In genomic region chr1:97802207-97802902, GRCm38 (mm10) we compare ENCODE assay signal across 9 mouse cellular contexts. TPM values are rescaled to one million over a fixed set of nuclear protein-coding genes. Genes with fewer than 3 reads are reported as not detected.
A peak's percentile ranks its signal among the peaks of the same experiment; 100 is the strongest.
DNase-seq lines count a peak whose midpoint lies in the region; ATAC-seq and TF ChIP-seq lines count a peak whose summit lies in the region.
"Had no signal": no experiment of that assay in that cellular context is flagged by ENCODE, and none has a peak within 500 bp of the region (broad histone marks: within the 10 kb centered on the region; RNA-seq: fewer than 3 reads in every experiment).

No protein-coding gene starts in this region.

- no peak for TF ChIP-seq POLR2A in brain, embryonic 14.5 days (IDR thresholded peaks at IDR 0.05; ENCODE audit: borderline replicate concordance, extremely low read depth, insufficient read depth, insufficient read length, poor library complexity, severe bottlenecking)

- ATAC-seq in kidney, postnatal 0 days (replicated peaks; ENCODE audit: low FRiP score, low read depth), result no peak
- no peak for ATAC-seq in kidney, embryonic 14.5 days (ENCODE audit: low FRiP score, low TSS enrichment)
- ATAC-seq in megakaryocyte progenitor cell, adult 5-6 weeks (replicated peaks; ENCODE audit: poor library complexity), result peak; percentile 90

- H3K9ac ChIP-seq in kidney, postnatal 0 days (ENCODE audit: low read depth, low read length), result no peak overlapping the region
- H3K9ac ChIP-seq in kidney, embryonic 14.5 days (ENCODE audit: low read depth, low read length), result no peak overlapping the region

- H3K4me1 ChIP-seq in kidney, postnatal 0 days (replicated peaks; ENCODE audit: insufficient read depth, low read length), result no peaks in the 10 kb centered on the region
- no peaks in the 10 kb centered on the region for H3K4me1 ChIP-seq in kidney, embryonic 14.5 days (ENCODE audit: control insufficient read depth, insufficient read depth, low read length)

- no peak overlapping the region for H3K4me2 ChIP-seq in kidney, postnatal 0 days (ENCODE audit: low read length)
- H3K4me2 ChIP-seq in kidney, embryonic 14.5 days (replicated peaks; ENCODE audit: low read depth, low read length), result no peak overlapping the region

- no peak overlapping the region for H3K27ac ChIP-seq in kidney, postnatal 0 days
- no peak overlapping the region for H3K27ac ChIP-seq in kidney, embryonic 14.5 days (ENCODE audit: low read depth, low read length)

- no peaks in the 10 kb centered on the region for H3K9me3 ChIP-seq in kidney, postnatal 0 days (replicated peaks; ENCODE audit: low read length)
- no peaks in the 10 kb centered on the region for H3K9me3 ChIP-seq in kidney, embryonic 14.5 days (ENCODE audit: control insufficient read depth, low read length)

- no peaks in the 10 kb centered on the region for H3K36me3 ChIP-seq in kidney, postnatal 0 days (ENCODE audit: insufficient read depth, low read length)
- no peaks in the 10 kb centered on the region for H3K36me3 ChIP-seq in kidney, embryonic 14.5 days (ENCODE audit: control insufficient read depth, insufficient read depth, low read length)

- TF ChIP-seq CTCF in kidney, postnatal 0 days (IDR thresholded peaks at IDR 0.05; ENCODE audit: low read depth), result peak; percentile 81
- no peak for TF ChIP-seq CTCF in brain, embryonic 14.5 days (IDR thresholded peaks at IDR 0.05; ENCODE audit: borderline replicate concordance, extremely low read depth, insufficient read depth, insufficient read length)

- no peaks in the 10 kb centered on the region for H3K27me3 ChIP-seq in kidney, postnatal 0 days (ENCODE audit: insufficient read depth, low read length)
- no peaks in the 10 kb centered on the region for H3K27me3 ChIP-seq in kidney, embryonic 14.5 days (ENCODE audit: control insufficient read depth, insufficient read depth, low read length)

- DNase-seq in kidney, postnatal 0 days (ENCODE audit: low spot score), result peak; percentile 67
- peak; percentile 20 for DNase-seq in ES-CJ7 (ENCODE audit: low read depth, low spot score)
- DNase-seq in brain, embryonic 14.5 days (ENCODE audit: low read depth), result peak; percentile 64
- DNase-seq in layer of hippocampus, postnatal 10 days (ENCODE audit: low spot score in 2 of 2), result no peak
- no peak for DNase-seq in gastrocnemius, postnatal 10 days
- DNase-seq: heart, adult 18-20 months; thymus, postnatal 14 days had no signal

- H3K4me3 ChIP-seq in kidney, postnatal 0 days (replicated peaks; ENCODE audit: low read depth, low read length), result no peak overlapping the region
- H3K4me3 ChIP-seq in kidney, embryonic 14.5 days (ENCODE audit: low read length), result no peak overlapping the region

- WGBS in kidney, postnatal 0 days, result 37% methylated on average over 4 of the region's 4 CpGs
- WGBS in kidney, embryonic 14.5 days, result 56% methylated on average over 4 of the region's 4 CpGs

RNA-seq across cellular contexts. Expression of gene Ppip5k2, which starts 32.1 kb away (rescaled TPM):
- polyA plus RNA-seq in kidney, postnatal 0 days (2015; fragmentation: Nextera tagmentation; extraction: Ambion mirVana), result 17.1 and 21.3 TPM in 2 replicates
- polyA plus RNA-seq in kidney, embryonic 14.5 days (2014; fragmentation: Nextera tagmentation; extraction: Ambion mirVana), result 28.4 and 48.5 TPM in 2 replicates
- 55.7 and 65.7 TPM in 2 replicates for polyA plus RNA-seq in brain, embryonic 14.5 days (2012; rRNA removed)
- total RNA-seq in megakaryocyte progenitor cell, adult 5-6 weeks (2015), result 59.3 and 69.5 TPM in 2 replicates
- total RNA-seq in megakaryocyte progenitor cell, adult 5-6 weeks (2017), result 64.3 and 77.7 TPM in 2 replicates
- 10 to 100 TPM; 24.2 to 28.3 TPM for total RNA-seq in layer of hippocampus, postnatal 10 days (2021)
- 1 to 10 TPM; 4.9 to 8.0 TPM for total RNA-seq in gastrocnemius, postnatal 10 days (2021)

RNA-seq across cellular contexts. Expression of gene Gin1, which starts 32.4 kb away (rescaled TPM):
- polyA plus RNA-seq in kidney, postnatal 0 days (2015; fragmentation: Nextera tagmentation; extraction: Ambion mirVana), result 18.6 and 19.8 TPM in 2 replicates
- polyA plus RNA-seq in kidney, embryonic 14.5 days (2014; fragmentation: Nextera tagmentation; extraction: Ambion mirVana), result 20.3 and 22.6 TPM in 2 replicates
- 6.7 and 6.8 TPM in 2 replicates for polyA plus RNA-seq in brain, embryonic 14.5 days (2012; rRNA removed)
- 26.4 and 32.0 TPM in 2 replicates for total RNA-seq in megakaryocyte progenitor cell, adult 5-6 weeks (2015)
- total RNA-seq in megakaryocyte progenitor cell, adult 5-6 weeks (2017), result 14.0 and 19.3 TPM in 2 replicates
- 1 to 10 TPM; 7.5 to 8.8 TPM for total RNA-seq in layer of hippocampus, postnatal 10 days (2021)
- 1 to 10 TPM; 3.5 to 4.9 TPM for total RNA-seq in gastrocnemius, postnatal 10 days (2021)

Comparison
In these comparisons a context has a peak if more than half of its experiments do, and no peak if none do; other contexts are left out.
1. DNase-seq: peak in kidney, postnatal 0 days (single experiment), ES-CJ7 (single experiment) and brain, embryonic 14.5 days (single experiment); none in layer of hippocampus, postnatal 10 days (0 of 2) and gastrocnemius, postnatal 10 days (single experiment).